Mouse (Mus musculus): ENCODE data around the gene Nup62. TPM values are rescaled to one million over a fixed set of nuclear protein-coding genes. Genes with fewer than 3 reads are reported as not detected.

The Nup62 gene
- total and polyA plus RNA-seq, 3 experiments: 94.9 to 157 (median 96.5) TPM

DNA sequence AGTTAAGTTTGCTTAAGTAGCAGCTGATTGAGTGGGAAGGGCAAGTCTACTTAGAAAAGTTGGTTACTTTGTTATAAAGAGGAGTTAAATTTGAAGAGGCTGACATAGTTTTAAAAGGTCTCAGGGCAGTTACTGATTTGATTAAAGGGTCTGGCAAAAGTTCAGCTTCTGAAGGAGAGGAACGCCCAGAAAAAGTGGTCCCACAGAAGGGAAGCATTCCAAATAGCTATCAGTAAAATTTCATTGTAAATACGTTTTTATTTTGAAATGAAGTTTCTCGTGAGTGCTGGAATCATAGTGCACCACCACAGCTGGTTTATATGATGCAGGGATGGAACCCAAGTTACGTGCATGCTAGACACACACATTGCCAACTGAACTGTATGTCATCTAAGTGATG, 16.9 kb downstream of the Nup62 start:
- H3K36me3 ChIP-seq (replicated peaks): peaks cover 94% of the 10 kb centered on the region
- H3K4me1 ChIP-seq (ENCODE audit: insufficient read depth, low read depth, low read length): peaks cover 61% of the 10 kb centered on the region
- H3K9me3 ChIP-seq (replicated peaks): no peaks in the 10 kb centered on the region
- ATAC-seq (ENCODE audit: extremely low read depth, insufficient number of reproducible peaks, low FRiP score, poor library complexity, severe bottlenecking) (no peak), DNase-seq (ENCODE audit: low spot score) (no peak)
- H3K27me3 ChIP-seq (ENCODE audit: insufficient read depth, low read length): no peaks in the 10 kb centered on the region
- no peak overlapping the region for H3K4me3 ChIP-seq (ENCODE audit: low read depth, low read length)
- TF ChIP-seq GATA1 (IDR thresholded peaks at IDR 0.05; ENCODE audit: borderline replicate concordance, low read length) (no peak), POLR2AphosphoS5 (IDR thresholded peaks at IDR 0.05; ENCODE audit: insufficient replicate concordance, low read depth, low read length) (no peak), TAL1 (conservative IDR thresholded peaks at IDR 0.05; ENCODE audit: low read depth, low read length) (no peak), GATA2 (IDR thresholded peaks at IDR 0.05; ENCODE audit: borderline replicate concordance, low read depth, low read length) (no peak), CTCF (IDR thresholded peaks at IDR 0.05; ENCODE audit: low read depth, low read length) (no peak)

DNA sequence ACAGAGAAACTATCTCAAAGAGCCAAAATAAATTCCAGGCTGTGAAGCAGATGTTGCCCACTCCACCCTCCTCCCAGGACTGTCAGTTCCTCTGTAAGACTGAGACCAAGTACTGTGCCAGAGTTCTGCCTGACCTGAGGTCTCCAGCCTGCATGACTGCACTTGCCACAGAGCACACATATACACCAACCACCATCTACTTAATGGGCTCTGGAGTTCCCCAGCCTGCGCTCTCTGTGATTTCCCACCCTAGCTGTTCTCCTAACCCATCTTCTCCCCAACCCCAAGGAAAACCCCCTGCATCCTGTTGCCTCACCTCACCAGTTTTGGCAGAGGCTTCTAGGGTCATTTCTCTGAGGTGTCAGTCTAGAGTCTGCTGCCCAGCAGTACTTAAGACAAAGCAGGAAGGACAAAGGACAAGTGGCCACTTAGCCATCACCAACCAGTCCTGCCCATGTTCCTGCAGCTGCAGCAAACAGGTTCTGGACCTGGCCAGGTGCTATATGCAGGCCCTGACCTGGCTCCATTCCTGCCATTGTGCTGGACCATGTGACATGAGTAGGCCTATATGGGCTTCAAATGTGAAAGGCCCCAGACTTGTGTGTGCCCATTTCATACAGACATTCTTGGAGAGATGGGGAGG, 19.6 kb downstream of the Nup62 start:
- H3K4me3 ChIP-seq (ENCODE audit: low read depth, low read length): no peak overlapping the region
- peaks cover 94% of the 10 kb centered on the region for H3K36me3 ChIP-seq (replicated peaks)
- no peak for TF ChIP-seq TAL1 (conservative IDR thresholded peaks at IDR 0.05; ENCODE audit: low read depth, low read length)
- no peak for TF ChIP-seq CTCF (IDR thresholded peaks at IDR 0.05; ENCODE audit: low read depth, low read length)
- TF ChIP-seq GATA1 (IDR thresholded peaks at IDR 0.05; ENCODE audit: borderline replicate concordance, low read length): no peak
- TF ChIP-seq POLR2AphosphoS5 (IDR thresholded peaks at IDR 0.05; ENCODE audit: insufficient replicate concordance, low read depth, low read length): no peak
- no peak for TF ChIP-seq GATA2 (IDR thresholded peaks at IDR 0.05; ENCODE audit: borderline replicate concordance, low read depth, low read length)
- DNase-seq (ENCODE audit: low spot score) (no peak), ATAC-seq (ENCODE audit: extremely low read depth, insufficient number of reproducible peaks, low FRiP score, poor library complexity, severe bottlenecking) (no peak)
- H3K27me3 ChIP-seq (ENCODE audit: insufficient read depth, low read length): no peaks in the 10 kb centered on the region
- H3K9me3 ChIP-seq (replicated peaks): peaks cover 13% of the 10 kb centered on the region
- H3K4me1 ChIP-seq (ENCODE audit: insufficient read depth, low read depth, low read length): peaks cover 43% of the 10 kb centered on the region

DNA sequence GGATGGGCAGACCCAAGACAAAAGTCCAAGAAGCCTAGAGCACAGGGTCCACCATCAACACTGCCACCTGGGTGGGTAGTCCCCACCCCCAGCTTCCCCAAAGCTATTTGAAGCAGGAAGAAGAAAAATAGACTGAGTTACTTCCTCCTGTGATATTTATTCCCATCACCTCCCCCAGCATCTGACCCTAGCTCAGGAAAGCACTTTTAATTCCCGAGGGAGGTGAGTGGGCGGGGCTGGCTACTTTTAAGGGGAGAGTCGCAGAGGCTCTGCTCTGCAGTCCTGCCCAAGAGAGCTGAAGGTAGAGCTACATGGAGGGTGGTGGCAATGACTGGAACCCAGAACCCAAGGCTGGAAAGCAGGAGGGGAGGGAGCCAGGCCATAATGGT, 20.1 kb downstream of the Nup62 start:
- DNase-seq (ENCODE audit: low spot score): no peak
- Histone ChIP-seq H3K27me3 (ENCODE audit: insufficient read depth, low read length) (no peaks in the 10 kb centered on the region), H3K4me1 (ENCODE audit: insufficient read depth, low read depth, low read length) (peaks cover 42% of the 10 kb centered on the region), H3K4me3 (ENCODE audit: low read depth, low read length) (no peak overlapping the region), H3K36me3 (replicated peaks) (peaks cover 94% of the 10 kb centered on the region), H3K9me3 (replicated peaks) (peaks cover 14% of the 10 kb centered on the region)
- no peak for ATAC-seq (ENCODE audit: extremely low read depth, insufficient number of reproducible peaks, low FRiP score, poor library complexity, severe bottlenecking)
- TF ChIP-seq GATA2 (IDR thresholded peaks at IDR 0.05; ENCODE audit: borderline replicate concordance, low read depth, low read length) (no peak), CTCF (IDR thresholded peaks at IDR 0.05; ENCODE audit: low read depth, low read length) (no peak), GATA1 (IDR thresholded peaks at IDR 0.05; ENCODE audit: borderline replicate concordance, low read length) (no peak), POLR2AphosphoS5 (IDR thresholded peaks at IDR 0.05; ENCODE audit: insufficient replicate concordance, low read depth, low read length) (no peak), TAL1 (conservative IDR thresholded peaks at IDR 0.05; ENCODE audit: low read depth, low read length) (no peak)

DNA sequence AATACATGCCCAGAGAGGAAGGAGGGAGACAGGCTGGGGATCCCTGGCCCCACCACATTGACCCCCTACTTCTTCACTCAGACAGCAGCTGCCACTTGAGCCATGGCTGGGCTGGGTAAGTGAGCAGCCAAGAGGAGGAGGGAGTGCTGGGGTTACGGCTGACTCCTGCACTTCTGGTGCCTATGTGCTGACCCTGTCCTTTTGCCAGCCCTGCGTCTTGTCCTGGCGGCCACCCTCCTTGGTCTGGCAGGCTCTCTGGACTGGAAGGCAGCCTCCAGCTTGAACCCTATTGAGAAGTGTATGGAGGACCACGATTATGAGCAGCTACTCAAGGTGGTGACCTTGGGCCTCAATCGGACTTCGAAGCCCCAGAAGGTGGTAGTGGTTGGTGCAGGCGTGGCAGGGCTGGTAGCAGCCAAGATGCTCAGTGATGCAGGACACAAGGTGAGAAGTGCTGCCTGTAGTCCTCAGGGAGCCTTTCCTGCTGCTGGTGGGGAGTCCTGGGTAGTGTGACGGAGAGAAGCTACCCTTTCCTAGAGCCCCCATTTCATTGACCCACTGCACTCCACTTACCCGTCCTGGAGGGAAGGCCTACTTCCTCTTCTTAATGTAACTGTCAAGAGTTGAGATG, 20.6 kb downstream of the Nup62 start:
- peaks cover 94% of the 10 kb centered on the region for H3K36me3 ChIP-seq (replicated peaks)
- DNase-seq (ENCODE audit: low spot score): no peak
- peaks cover 14% of the 10 kb centered on the region for H3K9me3 ChIP-seq (replicated peaks)
- ATAC-seq (ENCODE audit: extremely low read depth, insufficient number of reproducible peaks, low FRiP score, poor library complexity, severe bottlenecking): no peak
- no peak overlapping the region for H3K4me3 ChIP-seq (ENCODE audit: low read depth, low read length)
- peaks cover 37% of the 10 kb centered on the region for H3K4me1 ChIP-seq (ENCODE audit: insufficient read depth, low read depth, low read length)
- no peaks in the 10 kb centered on the region for H3K27me3 ChIP-seq (ENCODE audit: insufficient read depth, low read length)
- TF ChIP-seq TAL1 (conservative IDR thresholded peaks at IDR 0.05; ENCODE audit: low read depth, low read length): no peak
- 0 out of 2 replicates have a peak, but pooled peaks have one; percentile 26 for TF ChIP-seq POLR2AphosphoS5 (IDR thresholded peaks at IDR 0.05; ENCODE audit: insufficient replicate concordance, low read depth, low read length)

DNA sequence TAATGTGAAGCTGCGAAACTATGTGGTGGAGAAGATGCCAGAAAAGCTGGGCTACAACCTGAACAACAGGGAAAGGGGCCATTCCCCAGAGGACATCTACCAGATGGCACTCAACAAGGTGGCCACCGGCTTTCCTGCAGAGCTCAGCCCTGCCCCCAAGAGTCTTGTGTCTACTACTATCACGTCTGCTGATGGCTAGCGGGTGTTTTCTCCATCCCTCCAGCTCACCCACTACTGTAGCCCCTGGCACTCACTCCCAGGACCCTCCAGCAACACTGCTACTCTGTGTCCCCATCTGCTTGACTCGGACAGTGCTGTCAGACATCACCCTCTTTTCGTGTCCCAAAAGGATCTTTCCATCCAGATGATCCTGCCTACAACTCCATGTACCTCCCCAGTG, 22.2 kb downstream of the Nup62 start:
- Histone ChIP-seq H3K4me1 (ENCODE audit: insufficient read depth, low read depth, low read length) (peaks cover 33% of the 10 kb centered on the region), H3K9me3 (replicated peaks) (peaks cover 14% of the 10 kb centered on the region), H3K36me3 (replicated peaks) (peaks cover 97% of the 10 kb centered on the region), H3K4me3 (ENCODE audit: low read depth, low read length) (no peak overlapping the region), H3K27me3 (ENCODE audit: insufficient read depth, low read length) (no peaks in the 10 kb centered on the region)
- DNase-seq (ENCODE audit: low spot score) (no peak), ATAC-seq (ENCODE audit: extremely low read depth, insufficient number of reproducible peaks, low FRiP score, poor library complexity, severe bottlenecking) (no peak)
- no peak for TF ChIP-seq GATA2 (IDR thresholded peaks at IDR 0.05; ENCODE audit: borderline replicate concordance, low read depth, low read length)
- no peak for TF ChIP-seq GATA1 (IDR thresholded peaks at IDR 0.05; ENCODE audit: borderline replicate concordance, low read length)
- no peak for TF ChIP-seq CTCF (IDR thresholded peaks at IDR 0.05; ENCODE audit: low read depth, low read length)
- TF ChIP-seq TAL1 (conservative IDR thresholded peaks at IDR 0.05; ENCODE audit: low read depth, low read length): no peak
- TF ChIP-seq POLR2AphosphoS5 (IDR thresholded peaks at IDR 0.05; ENCODE audit: insufficient replicate concordance, low read depth, low read length): no peak

DNA sequence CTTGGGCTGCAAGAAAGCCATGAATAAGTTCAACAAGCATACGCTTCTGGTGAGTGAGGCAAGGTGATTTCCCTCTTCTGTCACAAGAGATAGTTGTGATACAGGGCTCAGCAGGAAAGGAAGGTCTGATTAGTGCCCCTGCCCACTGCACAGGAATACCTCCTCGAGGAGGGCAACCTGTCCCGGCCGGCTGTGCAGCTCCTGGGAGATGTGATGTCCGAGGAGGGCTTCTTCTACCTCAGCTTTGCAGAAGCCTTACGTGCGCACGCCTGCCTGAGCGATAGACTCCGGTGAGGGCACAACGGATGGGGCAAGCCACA, 23.2 kb downstream of the Nup62 start:
- Histone ChIP-seq H3K9me3 (replicated peaks) (peaks cover 14% of the 10 kb centered on the region), H3K4me3 (ENCODE audit: low read depth, low read length) (no peak overlapping the region; the same call in 1 of the 2 replicates), H3K4me1 (ENCODE audit: insufficient read depth, low read depth, low read length) (peaks cover 38% of the 10 kb centered on the region), H3K27me3 (ENCODE audit: insufficient read depth, low read length) (no peaks in the 10 kb centered on the region), H3K36me3 (replicated peaks) (peaks cover 100% of the 10 kb centered on the region)
- ATAC-seq (ENCODE audit: extremely low read depth, insufficient number of reproducible peaks, low FRiP score, poor library complexity, severe bottlenecking) (no peak), DNase-seq (ENCODE audit: low spot score) (no peak)
- no peak for TF ChIP-seq POLR2AphosphoS5 (IDR thresholded peaks at IDR 0.05; ENCODE audit: insufficient replicate concordance, low read depth, low read length)
